13 mouse cellular contexts compared by ENCODE assay signal in the genomic region with DNA sequence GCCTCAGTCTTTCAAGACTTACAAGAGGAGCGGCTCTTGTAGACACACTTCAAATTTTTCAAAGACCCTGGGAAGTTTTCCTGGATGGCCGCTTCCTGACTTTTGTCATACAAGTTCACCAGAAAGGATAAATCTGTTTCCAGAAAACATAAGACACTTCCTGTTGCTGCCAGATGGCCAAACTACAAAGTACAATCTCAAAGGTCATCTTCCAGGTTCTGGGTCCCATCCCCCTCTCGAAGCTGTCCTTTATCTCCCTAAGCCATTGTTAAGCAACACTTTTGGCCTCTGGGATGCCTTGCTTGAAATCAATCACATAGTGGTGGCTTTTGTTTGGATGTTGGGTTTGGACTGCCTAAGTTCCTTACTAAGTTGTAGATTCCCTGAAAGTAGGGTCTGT. TPM values are rescaled to one million over a fixed set of nuclear protein-coding genes. Genes with fewer than 3 reads are reported as not detected.
"Had no signal": no experiment of that assay in that cellular context is flagged by ENCODE, and none has a peak within 500 bp of the region (broad histone marks: within the 10 kb centered on the region; RNA-seq: fewer than 3 reads in every experiment).

No protein-coding gene starts in this region.

- ATAC-seq: intestine, embryonic 16.5 days had no signal

- H3K27ac ChIP-seq: hindbrain, embryonic 15.5 days; limb, embryonic 15.5 days; liver, embryonic 14.5 days; midbrain, embryonic 10.5 days had no signal

- H3K9me3 ChIP-seq: hindbrain, embryonic 15.5 days; limb, embryonic 15.5 days; midbrain, embryonic 10.5 days; neural tube, embryonic 15.5 days had no signal

- DNase-seq: layer of hippocampus, postnatal 36 days; midbrain, embryonic 14.5 days; right cerebral cortex, adult 18-20 months; right cerebral cortex, postnatal 25 days; thymus, postnatal 36 days had no signal

- H3K9ac ChIP-seq: hindbrain, embryonic 15.5 days; limb, embryonic 15.5 days; liver, embryonic 14.5 days; neural tube, embryonic 15.5 days had no signal

- H3K4me3 ChIP-seq: hindbrain, embryonic 15.5 days; limb, embryonic 15.5 days; midbrain, embryonic 10.5 days; myocyte; neural tube, embryonic 15.5 days had no signal

- H3K27me3 ChIP-seq: hindbrain, embryonic 15.5 days; limb, embryonic 15.5 days; neural tube, embryonic 15.5 days had no signal

- H3K36me3 ChIP-seq: hindbrain, embryonic 15.5 days; limb, embryonic 15.5 days; midbrain, embryonic 10.5 days; neural tube, embryonic 15.5 days had no signal

- H3K4me2 ChIP-seq: hindbrain, embryonic 15.5 days; limb, embryonic 15.5 days; neural tube, embryonic 15.5 days had no signal

RNA-seq across cellular contexts. Expression of a gene that starts 21.7 kb away (rescaled TPM):
- total RNA-seq: megakaryocyte, adult 5-6 weeks had no signal
